Mouse (Mus musculus): ENCODE measurements at regions not wholly inside any gene's neighbourhood (a gene's known extent, or its start where the extent isn't known, plus 50 kb on each side); places are given as distances from the start of the nearest gene placed in this dataset.

GRCm38 (mm10) chr12:71506206-71506605 is 196.5 kb downstream of the Dact1 start:
- no peaks in the 10 kb centered on the region for H3K36me3 ChIP-seq
- H3K27ac ChIP-seq (replicated peaks): no peak overlapping the region
- WGBS: 59% methylated on average over 4 of the region's 4 CpGs
- no peak overlapping the region for H3K9ac ChIP-seq
- peaks cover 1% of the 10 kb centered on the region; the same call in 1 of the 2 replicates for H3K4me1 ChIP-seq
- no peaks in the 10 kb centered on the region for H3K9me3 ChIP-seq (replicated peaks)
- no peak for ATAC-seq (ENCODE audit: insufficient number of reproducible peaks, low FRiP score, low TSS enrichment, low read depth)
- no peak overlapping the region for H3K4me2 ChIP-seq (replicated peaks)
- no peak overlapping the region for H3K4me3 ChIP-seq (replicated peaks)
- no peaks in the 10 kb centered on the region for H3K27me3 ChIP-seq

GRCm38 (mm10) chr12:71506716-71507115 is 197.0 kb downstream of the Dact1 start:
- H3K4me3 ChIP-seq (replicated peaks): no peak overlapping the region

GRCm38 (mm10) chr12:71512915-71513612 is 203.4 kb downstream of the Dact1 start:
- H3K4me1 ChIP-seq: no peaks in the 10 kb centered on the region
- H3K9ac ChIP-seq: no peak overlapping the region
- WGBS: 69% methylated on average over 7 of the region's 7 CpGs
- no peak overlapping the region for H3K4me3 ChIP-seq (replicated peaks)
- no peaks in the 10 kb centered on the region for H3K9me3 ChIP-seq (replicated peaks)
- H3K36me3 ChIP-seq: no peaks in the 10 kb centered on the region
- H3K4me2 ChIP-seq (replicated peaks): no peak overlapping the region
- H3K27me3 ChIP-seq: no peaks in the 10 kb centered on the region; the same call in 1 of the 2 replicates
- H3K27ac ChIP-seq (replicated peaks): no peak overlapping the region
- ATAC-seq (ENCODE audit: insufficient number of reproducible peaks, low FRiP score, low TSS enrichment, low read depth): no peak

More at GRCm38 (mm10) chr12:71506716-71507115, 197.0 kb downstream of the Dact1 start:
- H3K9me3 ChIP-seq (replicated peaks): no peaks in the 10 kb centered on the region
- no peak for ATAC-seq (ENCODE audit: insufficient number of reproducible peaks, low FRiP score, low TSS enrichment, low read depth)
- H3K4me2 ChIP-seq (replicated peaks): no peak overlapping the region
- no peaks in the 10 kb centered on the region for H3K27me3 ChIP-seq
- H3K9ac ChIP-seq: no peak overlapping the region
- 7% methylated on average over 1 of the region's 1 CpGs for WGBS
- H3K36me3 ChIP-seq: no peaks in the 10 kb centered on the region
- H3K27ac ChIP-seq (replicated peaks): no peak overlapping the region
- no peaks in the 10 kb centered on the region for H3K4me1 ChIP-seq

- Histone ChIP-seq H3K36me3 (no peaks in the 10 kb centered on the region), H3K4me2 (replicated peaks) (no peak overlapping the region), H3K4me1 (no peaks in the 10 kb centered on the region), H3K9ac (no peak overlapping the region), H3K4me3 (replicated peaks) (no peak overlapping the region), H3K27ac (replicated peaks) (no peak overlapping the region), H3K27me3 (no peaks in the 10 kb centered on the region; the same call in 1 of the 2 replicates), H3K9me3 (replicated peaks) (no peaks in the 10 kb centered on the region)
- ATAC-seq (ENCODE audit: insufficient number of reproducible peaks, low FRiP score, low TSS enrichment, low read depth): no peak
- 48% methylated on average over 1 of the region's 1 CpGs for WGBS
Observed at GRCm38 (mm10) chr12:71519520-71519919, 209.8 kb downstream of the Dact1 start.

- H3K9me3 ChIP-seq (replicated peaks): no peaks in the 10 kb centered on the region
- H3K9ac ChIP-seq: no peak overlapping the region
- H3K4me1 ChIP-seq: no peaks in the 10 kb centered on the region
- H3K4me3 ChIP-seq (replicated peaks): no peak overlapping the region
- H3K27me3 ChIP-seq: no peaks in the 10 kb centered on the region
- no peak overlapping the region for H3K4me2 ChIP-seq (replicated peaks)
- WGBS: 81% methylated on average over 3 of the region's 3 CpGs
- no peak overlapping the region for H3K27ac ChIP-seq (replicated peaks)
- no peaks in the 10 kb centered on the region for H3K36me3 ChIP-seq
- ATAC-seq (ENCODE audit: insufficient number of reproducible peaks, low FRiP score, low TSS enrichment, low read depth): no peak
Observed at GRCm38 (mm10) chr12:71521936-71522335, 212.3 kb downstream of the Dact1 start.

DNA sequence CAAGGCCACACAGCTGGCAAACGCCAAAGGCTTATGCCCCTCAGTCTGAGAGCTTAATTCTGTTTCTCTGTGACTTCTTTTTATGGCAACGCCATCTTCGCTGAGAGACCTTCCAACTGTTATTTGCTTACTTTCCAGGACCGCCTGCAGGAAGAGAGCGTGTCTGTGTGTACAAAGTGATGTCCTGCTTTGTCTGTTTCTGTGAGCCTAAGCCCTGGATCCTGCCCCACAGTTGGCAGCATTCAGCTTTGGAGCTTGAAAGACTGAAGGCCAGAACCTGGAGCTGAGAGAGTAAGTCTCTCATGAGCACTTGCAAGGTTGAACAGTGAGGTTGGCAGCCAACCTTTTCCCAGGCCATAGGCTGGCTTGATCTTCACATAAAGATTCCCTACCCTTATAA is 212.8 kb downstream of the Dact1 start:
- H3K4me3 ChIP-seq (replicated peaks): no peak overlapping the region
- H3K9me3 ChIP-seq (replicated peaks): no peaks in the 10 kb centered on the region
- H3K27ac ChIP-seq (replicated peaks): no peak overlapping the region
- H3K4me2 ChIP-seq (replicated peaks): no peak overlapping the region
- ATAC-seq (ENCODE audit: insufficient number of reproducible peaks, low FRiP score, low TSS enrichment, low read depth): no peak
- H3K9ac ChIP-seq: no peak overlapping the region
- no peaks in the 10 kb centered on the region for H3K36me3 ChIP-seq
- H3K4me1 ChIP-seq: no peaks in the 10 kb centered on the region
- no peaks in the 10 kb centered on the region for H3K27me3 ChIP-seq
- WGBS: 71% methylated on average over 5 of the region's 5 CpGs

DNA sequence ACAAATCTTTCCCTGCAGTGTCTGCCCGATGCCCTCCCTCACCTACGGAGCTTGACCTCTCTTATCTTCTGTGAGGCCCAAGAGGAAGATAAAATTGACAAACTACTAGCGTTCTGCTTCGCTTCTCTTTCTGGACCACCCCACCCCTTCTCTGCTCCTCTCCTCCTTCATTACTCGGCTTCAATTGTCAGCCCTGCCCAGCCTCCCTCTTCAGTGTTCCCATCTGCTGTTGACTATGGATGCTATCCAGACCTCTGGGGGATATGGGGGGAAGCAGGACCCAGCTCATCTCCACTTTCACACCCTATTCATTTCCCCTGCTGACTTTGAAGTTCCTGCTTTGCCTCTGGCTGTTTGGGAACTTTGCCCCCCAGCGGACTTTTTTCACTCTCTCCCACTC is 214.5 kb downstream of the Dact1 start:
- no peak overlapping the region for H3K27ac ChIP-seq (replicated peaks)
- no peaks in the 10 kb centered on the region for H3K36me3 ChIP-seq
- no peak overlapping the region for H3K4me2 ChIP-seq (replicated peaks)
- H3K9me3 ChIP-seq (replicated peaks): no peaks in the 10 kb centered on the region
- H3K4me3 ChIP-seq (replicated peaks): no peak overlapping the region
- ATAC-seq (ENCODE audit: insufficient number of reproducible peaks, low FRiP score, low TSS enrichment, low read depth): no peak
- no peaks in the 10 kb centered on the region for H3K4me1 ChIP-seq
- no peaks in the 10 kb centered on the region for H3K27me3 ChIP-seq
- 42% methylated on average over 6 of the region's 6 CpGs for WGBS
- no peak overlapping the region for H3K9ac ChIP-seq

DNA sequence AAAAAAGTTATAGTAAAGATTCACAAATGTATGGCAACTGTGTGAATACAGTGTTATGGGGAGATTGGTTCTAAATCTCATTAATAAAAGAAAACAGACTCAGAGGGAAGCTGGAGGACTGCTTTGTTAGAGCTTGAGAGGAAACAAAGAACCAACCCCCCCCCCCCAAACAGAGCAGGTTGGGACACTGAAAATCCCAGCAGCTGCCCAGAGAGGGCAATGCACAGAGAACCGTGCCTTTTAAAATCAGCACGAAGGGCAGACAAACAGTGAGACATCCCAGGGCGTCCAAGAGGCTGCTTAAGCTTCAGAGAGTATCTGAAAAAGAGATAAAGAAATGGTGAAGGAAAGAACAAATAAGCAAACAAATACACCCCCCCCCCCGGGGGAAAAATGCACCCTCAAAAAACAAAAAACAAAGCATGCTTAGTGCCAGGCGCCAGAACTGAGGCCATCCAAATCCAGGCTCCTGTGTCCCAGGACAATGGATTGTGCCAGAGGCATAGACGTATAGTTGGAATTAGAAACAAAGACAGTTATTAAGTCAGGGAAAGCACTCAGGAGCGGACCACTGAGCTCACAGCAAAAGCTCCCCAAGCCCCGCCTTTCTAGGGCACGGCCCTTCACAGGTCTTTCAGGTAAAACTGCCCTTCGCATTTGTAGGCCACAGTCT is 215.7 kb downstream of the Dact1 start:
- ATAC-seq (ENCODE audit: insufficient number of reproducible peaks, low FRiP score, low TSS enrichment, low read depth): no peak
- Histone ChIP-seq H3K4me1 (no peaks in the 10 kb centered on the region), H3K4me2 (replicated peaks) (no peak overlapping the region), H3K36me3 (no peaks in the 10 kb centered on the region), H3K27ac (replicated peaks) (no peak overlapping the region), H3K27me3 (no peaks in the 10 kb centered on the region), H3K9me3 (replicated peaks) (no peaks in the 10 kb centered on the region), H3K9ac (no peak overlapping the region), H3K4me3 (replicated peaks) (no peak overlapping the region)
- whole genome bisulfite sequencing: 42% methylated on average over 10 of the region's 10 CpGs

DNA sequence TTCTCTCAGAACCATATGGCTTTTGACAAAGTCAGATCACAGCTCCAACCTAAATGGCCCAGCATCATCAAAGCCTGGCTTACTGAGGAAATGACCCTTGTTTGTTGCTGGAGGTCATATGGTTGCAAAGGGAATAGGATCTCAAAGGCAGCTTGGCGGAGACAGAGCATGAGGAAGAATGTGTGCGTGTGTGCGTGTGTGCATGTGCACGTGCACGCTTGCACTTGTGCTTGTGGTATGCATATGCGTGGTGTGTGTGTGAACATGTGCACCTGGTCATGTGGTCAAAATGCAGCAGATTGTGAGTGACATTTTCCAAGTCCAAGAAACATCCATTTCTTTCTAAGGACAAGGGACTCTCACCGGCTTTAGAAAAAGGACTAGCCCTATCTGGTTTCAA is 216.9 kb downstream of the Dact1 start:
- ATAC-seq (ENCODE audit: insufficient number of reproducible peaks, low FRiP score, low TSS enrichment, low read depth): no peak
- no peak overlapping the region for H3K4me2 ChIP-seq (replicated peaks)
- H3K27ac ChIP-seq (replicated peaks): no peak overlapping the region
- H3K4me3 ChIP-seq (replicated peaks): no peak overlapping the region
- 54% methylated on average over 7 of the region's 7 CpGs for WGBS
- H3K9ac ChIP-seq: no peak overlapping the region
- no peaks in the 10 kb centered on the region for H3K36me3 ChIP-seq
- H3K9me3 ChIP-seq (replicated peaks): no peaks in the 10 kb centered on the region
- no peaks in the 10 kb centered on the region for H3K4me1 ChIP-seq
- no peaks in the 10 kb centered on the region for H3K27me3 ChIP-seq

- ATAC-seq (ENCODE audit: insufficient number of reproducible peaks, low FRiP score, low TSS enrichment, low read depth): no peak
- Histone ChIP-seq H3K27me3 (no peaks in the 10 kb centered on the region), H3K4me3 (replicated peaks) (no peak overlapping the region), H3K27ac (replicated peaks) (no peak overlapping the region), H3K36me3 (no peaks in the 10 kb centered on the region), H3K4me1 (no peaks in the 10 kb centered on the region; the same call in 1 of the 2 replicates), H3K9ac (no peak overlapping the region), H3K4me2 (replicated peaks) (no peak overlapping the region), H3K9me3 (replicated peaks) (no peaks in the 10 kb centered on the region)
- 50% methylated on average over 3 of the region's 3 CpGs for WGBS
Observed at GRCm38 (mm10) chr12:71532161-71532560, 222.5 kb downstream of the Dact1 start.

DNA sequence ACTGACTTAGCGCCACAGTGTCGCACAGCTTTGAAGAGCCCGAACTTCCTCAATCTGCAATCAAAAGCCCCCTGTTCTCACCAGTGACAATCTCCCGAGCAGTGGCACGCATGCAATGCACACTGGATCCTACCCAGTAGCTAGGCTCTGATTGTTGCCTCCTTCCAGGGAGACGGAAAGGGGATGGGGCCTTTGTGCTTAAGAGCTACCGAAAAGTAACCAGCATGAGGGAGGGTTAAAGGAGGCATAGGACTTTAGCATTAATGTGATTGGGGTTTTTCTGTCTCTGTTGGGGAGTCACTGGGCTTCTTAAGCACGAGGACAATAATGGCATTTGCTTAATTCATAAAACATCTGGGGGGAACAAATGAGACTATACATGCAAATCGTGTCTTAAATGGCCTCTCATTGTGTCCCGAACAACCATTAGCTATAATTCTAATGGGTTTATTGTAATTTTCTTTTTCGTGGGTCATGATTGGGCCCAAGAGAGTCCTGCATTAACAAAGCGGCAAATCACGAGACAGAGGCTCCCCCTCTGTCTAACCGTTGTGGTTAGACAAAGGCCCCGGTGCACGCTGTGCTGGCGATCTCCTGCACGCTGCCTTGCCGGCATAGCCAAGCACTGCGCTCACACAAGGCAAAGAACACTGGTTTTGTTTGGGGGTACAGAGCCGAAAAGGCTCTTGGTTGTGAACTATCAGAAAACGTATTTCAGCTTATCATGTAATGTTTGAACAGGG is 223.2 kb downstream of the Dact1 start:
- no peak for ATAC-seq (ENCODE audit: insufficient number of reproducible peaks, low FRiP score, low TSS enrichment, low read depth)
- Histone ChIP-seq H3K27me3 (no peaks in the 10 kb centered on the region), H3K4me2 (replicated peaks) (no peak overlapping the region), H3K4me1 (no peaks in the 10 kb centered on the region; the same call in 1 of the 2 replicates), H3K27ac (replicated peaks) (no peak overlapping the region), H3K9ac (no peak overlapping the region), H3K9me3 (replicated peaks) (no peaks in the 10 kb centered on the region), H3K4me3 (replicated peaks) (no peak overlapping the region), H3K36me3 (no peaks in the 10 kb centered on the region)
- WGBS: 66% methylated on average over 22 of the region's 22 CpGs
